Mouse (Mus musculus): Measurements from ENCODE around the gene Opcml.

DNA sequence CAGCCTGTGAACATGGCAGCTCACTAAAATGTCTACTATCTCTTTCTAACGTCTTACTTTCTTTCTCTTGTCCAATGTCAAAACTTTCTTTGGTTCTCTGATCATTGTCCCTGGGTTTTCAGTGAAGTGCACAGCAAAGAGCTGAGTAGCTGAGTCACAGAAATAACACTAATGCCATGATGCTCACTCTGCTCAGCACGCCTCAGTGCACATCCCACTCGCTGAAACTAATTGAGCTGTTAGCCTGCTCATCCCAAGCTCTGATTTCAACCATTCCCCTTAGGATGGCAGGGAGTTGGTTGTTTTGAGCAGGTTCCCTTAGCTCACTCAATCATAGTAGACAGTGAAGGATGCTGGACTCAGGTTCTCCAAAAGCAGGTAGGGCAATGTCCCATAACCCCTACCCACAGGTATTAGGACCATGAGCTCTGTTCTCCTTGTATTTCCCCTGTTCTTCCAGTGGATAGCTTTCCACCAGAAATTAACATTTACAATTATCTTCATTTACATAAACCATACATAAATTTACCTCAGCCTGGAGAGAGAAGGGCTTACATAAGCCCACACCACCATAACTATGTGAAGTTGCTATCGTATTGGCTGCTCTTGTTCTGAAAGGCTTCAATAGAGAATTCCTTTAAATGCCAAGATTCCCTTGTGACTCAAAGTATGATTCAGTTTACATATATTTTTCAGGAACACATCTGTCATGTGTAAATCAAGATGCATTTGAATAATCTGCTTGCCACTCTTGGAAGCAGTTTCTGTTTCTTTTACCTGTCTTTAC is 655.9 kb downstream of the Opcml start:
- TF ChIP-seq GATA1 (IDR thresholded peaks at IDR 0.05; ENCODE audit: low read length) (no peak), TAL1 (IDR thresholded peaks at IDR 0.05; ENCODE audit: low read length) (no peak)

Data from erythroblast, embryonic 14.5 days (primary cell).